ENCODE assay signal across 8 mouse cellular contexts in genomic region chr11:50376156-50376790, GRCm38 (mm10). TPM values are rescaled to one million over a fixed set of nuclear protein-coding genes. Genes with fewer than 3 reads are reported as not detected.
A peak's percentile ranks its signal among the peaks of the same experiment; 100 is the strongest.
DNase-seq lines count a peak whose midpoint lies in the region; ATAC-seq and TF ChIP-seq lines count a peak whose summit lies in the region.

No protein-coding gene starts in this region.

- H3K9me3 ChIP-seq in forebrain, embryonic 16.5 days (ENCODE audit: control insufficient read depth, low read length): no peaks in the 10 kb centered on the region

- TF ChIP-seq CTCF in cerebellum, adult 2 months (IDR thresholded peaks at IDR 0.05; ENCODE audit: borderline replicate concordance, insufficient read depth, low read depth, low read length): no peak
- TF ChIP-seq CTCF in C2C12 (IDR thresholded peaks at IDR 0.05; ENCODE audit: control insufficient read depth, insufficient read depth, insufficient read length): no peak

- peak overlapping the region; percentile 73 for H3K4me2 ChIP-seq in forebrain, embryonic 16.5 days (ENCODE audit: low read length)

- peak overlapping the region; percentile 93 for H3K9ac ChIP-seq in forebrain, embryonic 16.5 days (replicated peaks; ENCODE audit: low read depth, low read length)

- H3K79me3 ChIP-seq in C2C12 (ENCODE audit: low read depth): peaks cover 36% of the 10 kb centered on the region

- no peak for ATAC-seq in forebrain, embryonic 16.5 days

- H3K4me1 ChIP-seq in cerebellum, adult 2 months (ENCODE audit: control insufficient read depth, insufficient read depth, low read length): peaks cover 6% of the 10 kb centered on the region; the same call in 1 of the 2 replicates
- peaks cover 23% of the 10 kb centered on the region for H3K4me1 ChIP-seq in forebrain, embryonic 16.5 days (replicated peaks; ENCODE audit: control insufficient read depth, insufficient read depth, low read length)

- H3K4me3 ChIP-seq in cerebellum, adult 2 months (replicated peaks; ENCODE audit: insufficient read depth, low read depth, low read length): peak overlapping the region; percentile 72
- H3K4me3 ChIP-seq in C2C12 (ENCODE audit: insufficient read depth, poor library complexity, severe bottlenecking) (peak overlapping the region; percentile 37), macrophage (ENCODE audit: inconsistent target) (peak overlapping the region; percentile 53)
- peak overlapping the region; percentile 97 for H3K4me3 ChIP-seq in forebrain, embryonic 16.5 days (replicated peaks; ENCODE audit: low read length)

- WGBS in cerebellum, adult 2 months: 26% methylated on average over 10 of the region's 10 CpGs
- 21% methylated on average over 10 of the region's 10 CpGs for WGBS in forebrain, embryonic 16.5 days
- WGBS in macrophage (ENCODE audit: missing documents): 43% methylated on average over 10 of the region's 10 CpGs

- DNase-seq in cerebellum, adult 2 months: peak in 1 of 2 experiments; percentile 39
- DNase-seq in cerebellum, adult 11 months: no peak
- no peak for DNase-seq in right cerebral cortex, postnatal 4 days
- DNase-seq in frontal cortex, postnatal 25 days (ENCODE audit: low spot score in 2 of 2): no peak
- no peak for DNase-seq in c-Kit-positive CD71-positive TER-119-positive erythroid progenitor cells, embryonic 14.5 days (ENCODE audit: low spot score)

- peak overlapping the region; percentile 72 for H3ac ChIP-seq in C2C12 (ENCODE audit: control insufficient read depth, insufficient read length, low read depth)

- H3K27me3 ChIP-seq in cerebellum, adult 2 months (ENCODE audit: control insufficient read depth, insufficient read depth, low read length): no peaks in the 10 kb centered on the region
- H3K27me3 ChIP-seq in C2C12 (ENCODE audit: control insufficient read depth, insufficient read depth, insufficient read length): no peaks in the 10 kb centered on the region
- H3K27me3 ChIP-seq in forebrain, embryonic 16.5 days (replicated peaks; ENCODE audit: control insufficient read depth, insufficient read depth, low read length): no peaks in the 10 kb centered on the region

- H3K79me2 ChIP-seq in C2C12 (ENCODE audit: control insufficient read depth, insufficient read depth) (peaks cover 38% of the 10 kb centered on the region), macrophage (ENCODE audit: inconsistent target) (peaks cover 29% of the 10 kb centered on the region)

- peak overlapping the region; percentile 97 for H3K27ac ChIP-seq in cerebellum, adult 2 months (ENCODE audit: insufficient read depth, low read length)
- H3K27ac ChIP-seq in forebrain, embryonic 16.5 days (ENCODE audit: low read length): peak overlapping the region; percentile 100
- peak overlapping the region; percentile 89 for H3K27ac ChIP-seq in macrophage

- H3K36me3 ChIP-seq in C2C12 (ENCODE audit: control insufficient read depth, insufficient read depth): peaks cover 30% of the 10 kb centered on the region
- peaks cover 6% of the 10 kb centered on the region; the same call in 1 of the 2 replicates for H3K36me3 ChIP-seq in forebrain, embryonic 16.5 days (ENCODE audit: control insufficient read depth, insufficient read depth)
- H3K36me3 ChIP-seq in macrophage (ENCODE audit: inconsistent target): 0 out of 2 replicates have a peak, but pooled peaks cover 9% of the 10 kb centered on the region

- TF ChIP-seq POLR2A in cerebellum, adult 2 months (IDR thresholded peaks at IDR 0.05; ENCODE audit: borderline replicate concordance, insufficient read depth, low read length): no peak

TF ChIP-seq in C2C12, 6 proteins besides CTCF, POLR2A, EP300 and RAD21:
- no peak for TF ChIP-seq CEBPB (IDR thresholded peaks at IDR 0.05; ENCODE audit: low read depth)
- TF ChIP-seq USF1 (IDR thresholded peaks at IDR 0.05; ENCODE audit: low read depth): no peak
- TF ChIP-seq MYOD1 (IDR thresholded peaks at IDR 0.05; ENCODE audit: control insufficient read depth, insufficient read length, low read depth): no peak

RNA-seq across cellular contexts. Expression of gene Hnrnph1, which starts 0.5 kb away (rescaled TPM):
- polyA plus RNA-seq in cerebellum, adult 2 months (2012; rRNA removed): 264 and 318 TPM in 2 replicates
- polyA plus RNA-seq in C2C12 (2012; fragmentation: generic; extraction: Trizol): 112 TPM
- polyA plus RNA-seq in forebrain, embryonic 16.5 days (2015; fragmentation: Nextera tagmentation; extraction: Ambion mirVana): 660 and 710 TPM in 2 replicates
- 1,000 to 10,000 TPM in 10 of 26 experiments, 100 to 1,000 TPM in 16; 605 to 1,348 (median 957) TPM for total RNA-seq in macrophage (2018; cell fraction: chromatin; rRNA removed)
- 10 to 100 TPM; 37.2 to 89.7 (median 55.3) TPM for total RNA-seq in macrophage (2018; cell fraction: cytosol; rRNA removed)
- 1,000 to 10,000 TPM in 1 of 26 experiments, 100 to 1,000 TPM in 25; 343 to 1,018 (median 635) TPM for total RNA-seq in macrophage (2018; cell fraction: nucleus; rRNA removed)
- 98.4 to 136 TPM (median 136 TPM) in 3 replicates for polyA plus RNA-seq in macrophage (2018)

RNA-seq across cellular contexts. Expression of gene Cby3, which starts 22.0 kb away (rescaled TPM):
- polyA plus RNA-seq in cerebellum, adult 2 months (2012; rRNA removed): 0.34 and 0.63 TPM in 2 replicates
- polyA plus RNA-seq in C2C12 (2012; fragmentation: generic; extraction: Trizol) (not detected), macrophage (2018) (not detected in 3 replicates)
- 0.75 and 1.2 TPM in 2 replicates for polyA plus RNA-seq in forebrain, embryonic 16.5 days (2015; fragmentation: Nextera tagmentation; extraction: Ambion mirVana)
- not detected for total RNA-seq in macrophage (2018; cell fraction: chromatin; rRNA removed)
- not detected for total RNA-seq in macrophage (2018; cell fraction: cytosol; rRNA removed)
- total RNA-seq in macrophage (2018; cell fraction: nucleus; rRNA removed): not detected

RNA-seq across cellular contexts. Expression of gene Canx, which starts 50.8 kb away (rescaled TPM):
- 215 and 264 TPM in 2 replicates for polyA plus RNA-seq in cerebellum, adult 2 months (2012; rRNA removed)
- polyA plus RNA-seq in C2C12 (2012; fragmentation: generic; extraction: Trizol) (144 TPM), macrophage (2018) (353 to 731 TPM (median 370 TPM) in 3 replicates)
- 273 and 290 TPM in 2 replicates for polyA plus RNA-seq in forebrain, embryonic 16.5 days (2015; fragmentation: Nextera tagmentation; extraction: Ambion mirVana)
- total RNA-seq in macrophage (2018; cell fraction: chromatin; rRNA removed): 100 to 1,000 TPM in 24 of 26 experiments, 10 to 100 TPM in 2; 86.0 to 180 (median 131) TPM
- 100 to 1,000 TPM; 290 to 579 (median 440) TPM for total RNA-seq in macrophage (2018; cell fraction: cytosol; rRNA removed)
- total RNA-seq in macrophage (2018; cell fraction: nucleus; rRNA removed): 100 to 1,000 TPM; 153 to 807 (median 584) TPM

RNA-seq across cellular contexts. Expression of gene Rufy1, which starts 54.7 kb away (rescaled TPM):
- polyA plus RNA-seq in cerebellum, adult 2 months (2012; rRNA removed): 35.6 and 38.3 TPM in 2 replicates
- polyA plus RNA-seq in C2C12 (2012; fragmentation: generic; extraction: Trizol) (11.1 TPM), macrophage (2018) (37.9 to 75.9 TPM (median 39.7 TPM) in 3 replicates)
- 28.6 and 31.2 TPM in 2 replicates for polyA plus RNA-seq in forebrain, embryonic 16.5 days (2015; fragmentation: Nextera tagmentation; extraction: Ambion mirVana)
- 10 to 100 TPM; 13.8 to 79.8 (median 39.8) TPM for total RNA-seq in macrophage (2018; cell fraction: chromatin; rRNA removed)
- 10 to 100 TPM; 19.8 to 38.3 (median 29.9) TPM for total RNA-seq in macrophage (2018; cell fraction: cytosol; rRNA removed)
- total RNA-seq in macrophage (2018; cell fraction: nucleus; rRNA removed): 10 to 100 TPM; 14.8 to 52.9 (median 30.1) TPM

Comparison
In these comparisons a context has a peak if more than half of its experiments do, and no peak if none do; other contexts are left out.
1. H3K4me3 ChIP-seq: peak in every context shown above with its lines; median percentile 97 in forebrain, embryonic 16.5 days; 72 in cerebellum, adult 2 months; 53 in macrophage; 37 in C2C12.